Mouse (Mus musculus) cerebellum, postnatal 25 days (tissue): ENCODE data around the gene Rab11fip4.

Experiments used
- DNase-seq, 2 experiments: peaks; one replicate each; pipeline ENCODE4 v3.0.0; 2021; ENCODE audit warnings: mixed read lengths in 2 of 2

Rab11fip4 gene

DNA sequence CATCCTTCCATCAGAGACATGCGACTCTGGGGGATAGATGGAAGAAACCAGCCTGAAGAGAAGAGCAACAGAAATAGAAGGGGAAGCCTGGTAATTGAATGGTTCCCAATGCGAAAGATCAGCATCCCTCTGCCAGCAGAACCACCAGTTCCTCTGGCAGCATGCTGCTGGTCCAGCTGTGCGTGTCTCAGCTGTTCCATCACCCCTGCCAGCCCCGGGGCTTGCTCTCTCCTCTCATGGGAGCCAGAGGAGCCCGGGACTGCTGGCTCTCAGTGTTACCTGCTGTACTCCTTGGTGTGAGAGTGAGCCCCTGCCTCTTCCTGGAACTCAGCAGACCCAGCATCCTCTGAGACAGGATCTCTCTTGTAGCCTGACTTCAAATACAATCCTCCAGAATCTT is 24.9 kb downstream of the Rab11fip4 start:
- DNase-seq: no peak

- peak in 1 of 2 experiments; percentile 28 for DNase-seq
Observed at GRCm38 (mm10) chr11:79617991-79618390, 27.0 kb downstream of the Rab11fip4 start.

DNA sequence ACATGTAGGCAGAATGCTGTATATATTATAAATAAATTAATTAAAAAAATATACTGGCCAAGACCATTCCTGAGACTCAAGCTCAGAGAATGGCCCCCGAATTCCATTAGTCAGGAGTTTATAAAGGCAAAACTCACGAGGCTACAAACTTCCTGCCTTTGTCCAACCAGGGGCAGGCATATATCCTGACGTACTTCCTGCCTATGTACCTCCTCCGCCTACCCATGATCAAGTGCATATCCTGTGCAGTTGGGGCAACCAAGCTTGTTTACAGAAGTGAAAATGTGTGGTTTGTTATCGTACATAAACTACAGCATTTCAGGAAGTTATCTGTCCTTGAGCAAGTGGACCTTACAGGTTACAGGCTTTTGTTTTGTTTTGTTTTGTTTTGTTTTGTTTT is 32.0 kb downstream of the Rab11fip4 start:
- DNase-seq: no peak

- DNase-seq: peak; percentile 88
Observed at GRCm38 (mm10) chr11:79624801-79625302, 33.8 kb downstream of the Rab11fip4 start.

DNA sequence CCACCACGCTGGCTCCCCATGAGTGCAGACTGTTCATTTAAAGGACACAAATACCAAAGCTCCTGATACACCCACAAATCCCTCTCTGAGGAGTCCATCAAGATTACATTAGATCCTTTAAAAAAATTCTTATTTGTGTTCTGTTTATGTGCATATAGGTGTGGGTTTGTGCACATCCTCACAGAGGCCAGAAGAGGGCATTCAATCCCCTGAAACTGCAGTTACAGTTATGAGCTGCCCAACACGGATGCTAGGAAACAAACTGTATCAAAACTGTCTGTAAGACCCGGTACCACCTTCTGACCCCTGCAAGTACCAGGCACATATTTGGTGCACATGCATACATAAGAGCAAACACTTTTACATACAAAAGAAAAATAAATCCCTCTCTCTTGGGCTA is 37.7 kb downstream of the Rab11fip4 start:
- no peak for DNase-seq

GRCm38 (mm10) chr11:79629752-79630374 is 38.9 kb downstream of the Rab11fip4 start:
- DNase-seq: no peak

DNA sequence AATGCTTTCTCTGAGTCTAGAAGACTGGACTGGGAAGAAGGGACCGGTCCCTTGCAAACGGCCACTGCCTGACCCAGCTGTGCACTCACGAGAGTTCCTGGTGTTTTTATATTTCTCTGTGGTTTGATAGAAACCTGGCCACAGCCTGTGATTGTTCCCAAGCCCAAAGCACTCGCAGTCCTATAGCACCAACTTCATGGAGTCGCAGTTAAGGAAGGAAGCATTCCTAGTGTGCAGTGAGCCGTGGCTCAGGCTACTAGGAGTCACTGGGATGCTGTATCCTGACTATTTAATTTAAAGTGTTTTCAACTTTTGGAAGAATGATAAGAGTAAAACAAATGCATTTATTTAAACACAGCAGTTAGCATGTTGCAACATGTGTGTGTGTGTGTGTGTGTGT is 39.5 kb downstream of the Rab11fip4 start:
- DNase-seq: no peak

DNA sequence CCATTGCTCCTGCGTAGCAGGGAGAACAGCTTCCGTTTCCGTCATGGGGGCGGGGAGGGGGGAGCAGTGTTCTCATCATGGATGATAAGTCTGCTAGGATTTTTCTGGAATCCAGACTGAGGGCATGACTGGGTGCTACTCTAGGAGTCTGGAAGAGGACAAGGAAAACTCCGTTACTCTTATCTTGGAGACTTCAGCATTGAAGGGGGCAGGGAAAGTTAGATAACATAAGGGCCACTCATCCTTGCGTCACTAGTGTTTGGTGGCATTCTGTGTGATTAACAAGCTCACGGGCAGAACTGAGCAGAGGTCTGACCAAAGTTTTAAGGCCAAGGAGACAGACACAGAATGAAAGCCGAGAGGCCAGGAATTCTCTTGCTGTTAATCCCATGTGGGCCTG is 42.4 kb downstream of the Rab11fip4 start:
- DNase-seq: no peak

GRCm38 (mm10) chr11:79635661-79636449 is 44.8 kb downstream of the Rab11fip4 start:
- no peak for DNase-seq

DNA sequence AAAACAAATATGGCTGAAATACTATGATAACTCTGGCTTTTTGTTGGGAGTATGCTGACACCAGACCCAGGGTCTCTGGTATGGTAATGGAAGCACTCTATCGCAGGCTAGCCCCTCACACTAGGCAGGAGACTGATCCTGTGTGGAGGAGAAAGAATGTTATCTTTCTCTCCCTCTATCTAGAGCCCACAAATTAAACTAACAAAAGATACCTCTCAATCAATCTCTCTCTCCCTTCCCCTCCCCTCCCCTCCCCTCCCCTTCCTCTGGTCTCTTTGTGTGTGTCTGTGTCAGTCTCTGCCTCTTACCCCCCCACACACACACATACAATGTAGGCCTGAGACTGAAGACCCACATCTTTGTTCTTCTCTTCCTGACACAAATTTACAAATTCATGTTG is 45.5 kb downstream of the Rab11fip4 start:
- DNase-seq: no peak

GRCm38 (mm10) chr11:79638691-79639090 is 47.7 kb downstream of the Rab11fip4 start:
- no peak for DNase-seq

DNA sequence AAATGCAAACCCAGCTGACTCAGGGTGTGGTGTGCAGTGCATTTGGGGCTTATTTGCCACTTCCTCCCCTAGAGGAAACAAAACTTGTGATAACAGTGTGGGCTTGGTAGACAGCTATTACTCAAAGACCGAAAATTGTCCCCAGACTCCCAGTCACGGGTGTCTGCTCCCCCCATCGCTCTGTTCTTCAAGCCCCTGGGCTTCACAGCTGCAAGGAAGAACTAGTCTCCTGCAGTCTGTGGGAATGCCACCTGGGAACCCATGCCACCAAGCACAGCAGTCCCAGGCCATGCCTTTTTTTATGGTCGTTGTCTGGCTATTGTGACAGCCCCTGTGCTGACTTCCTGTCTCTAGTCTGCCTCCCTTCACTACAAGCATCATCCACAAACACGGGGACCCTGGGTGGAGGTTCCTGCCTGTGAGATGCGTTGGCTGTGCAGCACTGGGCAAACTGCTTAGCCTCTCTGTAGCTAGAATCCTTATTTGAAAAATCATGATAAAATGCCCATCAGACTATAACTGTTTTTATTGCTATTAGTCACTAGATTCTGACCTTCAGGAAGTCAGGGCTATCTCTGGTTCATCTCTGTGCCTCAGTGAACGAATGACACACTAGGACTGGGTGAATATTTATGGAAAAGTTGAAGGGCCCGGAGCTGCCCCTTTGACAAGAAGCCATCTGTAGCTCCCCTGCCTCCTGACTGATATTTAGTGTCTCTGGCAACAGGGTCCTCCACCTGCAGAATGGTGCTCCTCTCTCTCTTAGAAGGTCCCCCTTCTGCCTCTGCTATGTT is 50.1 kb downstream of the Rab11fip4 start:
- DNase-seq: no peak

DNA sequence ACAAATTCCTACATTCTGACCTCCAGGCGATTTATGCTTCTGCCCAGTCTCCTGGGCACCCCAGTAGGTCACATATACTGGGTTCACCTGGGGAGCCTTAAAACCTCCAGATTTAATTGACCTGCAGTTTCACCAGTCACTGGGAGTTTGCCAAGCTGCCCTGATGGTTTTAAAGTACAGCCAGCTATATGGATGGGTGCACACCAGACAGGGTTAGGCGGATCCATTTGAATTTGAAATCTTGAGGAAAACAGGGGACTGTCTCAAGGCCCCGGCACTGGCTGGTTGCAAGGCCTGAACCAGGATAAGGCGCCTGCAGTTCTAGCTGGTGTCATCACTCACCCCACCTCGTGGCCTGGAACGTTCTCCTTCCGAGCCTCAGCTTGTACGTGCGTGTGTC is 52.7 kb downstream of the Rab11fip4 start:
- no peak for DNase-seq

DNA sequence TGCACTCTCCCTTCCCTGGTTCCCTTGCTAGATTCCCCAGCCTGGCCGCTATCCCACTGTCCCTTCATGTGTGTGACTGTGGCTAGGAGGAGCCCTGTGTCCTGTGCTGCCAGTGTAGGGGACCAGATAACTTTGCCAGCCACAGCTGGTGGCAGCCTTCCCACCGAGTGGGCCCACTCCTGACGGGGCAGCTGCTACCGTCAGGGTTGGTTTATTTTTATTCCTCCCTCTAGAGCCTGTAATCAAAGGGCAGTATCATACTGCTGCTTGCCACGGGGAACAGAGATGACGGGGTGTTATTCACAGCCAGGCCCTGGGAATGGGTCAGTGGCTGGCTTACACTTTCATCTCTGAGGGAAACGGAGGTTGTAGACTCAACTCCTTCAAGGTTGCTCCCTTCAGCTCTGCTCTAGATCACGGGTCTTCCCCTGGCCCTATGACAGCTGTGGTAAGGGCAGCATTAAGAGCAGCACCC is 53.7 kb downstream of the Rab11fip4 start:
- no peak for DNase-seq

DNA sequence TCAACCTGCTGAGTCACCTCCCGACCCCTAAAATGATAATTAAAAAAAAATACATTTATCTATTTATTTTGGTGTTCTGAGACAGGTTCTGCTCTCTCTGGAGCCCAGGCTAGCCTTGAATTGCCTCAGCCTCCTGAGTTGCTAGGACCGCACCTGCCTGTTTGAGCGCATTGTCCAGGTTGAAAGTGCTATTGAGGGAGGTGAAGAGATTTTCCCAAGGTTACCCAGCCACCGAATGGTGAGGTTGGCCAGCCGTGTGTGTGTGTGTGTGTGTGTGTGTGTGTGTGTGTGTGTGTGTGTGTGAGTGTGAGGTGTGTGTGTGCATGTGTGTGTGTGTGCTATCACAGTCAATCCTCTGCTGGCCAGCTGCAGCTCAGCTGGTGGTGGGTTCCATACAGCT is 55.0 kb downstream of the Rab11fip4 start:
- no peak for DNase-seq

GRCm38 (mm10) chr11:79646467-79647070 is 55.6 kb downstream of the Rab11fip4 start:
- no peak for DNase-seq

GRCm38 (mm10) chr11:79647071-79647501 is 56.1 kb downstream of the Rab11fip4 start:
- peak in 1 of 2 experiments; percentile 55 for DNase-seq

- peak; percentile 46 to 49 for DNase-seq
Observed at GRCm38 (mm10) chr11:79650359-79650835, 59.4 kb downstream of the Rab11fip4 start.

- no peak for DNase-seq
Observed at GRCm38 (mm10) chr11:79652257-79652656, 61.2 kb downstream of the Rab11fip4 start.

DNA sequence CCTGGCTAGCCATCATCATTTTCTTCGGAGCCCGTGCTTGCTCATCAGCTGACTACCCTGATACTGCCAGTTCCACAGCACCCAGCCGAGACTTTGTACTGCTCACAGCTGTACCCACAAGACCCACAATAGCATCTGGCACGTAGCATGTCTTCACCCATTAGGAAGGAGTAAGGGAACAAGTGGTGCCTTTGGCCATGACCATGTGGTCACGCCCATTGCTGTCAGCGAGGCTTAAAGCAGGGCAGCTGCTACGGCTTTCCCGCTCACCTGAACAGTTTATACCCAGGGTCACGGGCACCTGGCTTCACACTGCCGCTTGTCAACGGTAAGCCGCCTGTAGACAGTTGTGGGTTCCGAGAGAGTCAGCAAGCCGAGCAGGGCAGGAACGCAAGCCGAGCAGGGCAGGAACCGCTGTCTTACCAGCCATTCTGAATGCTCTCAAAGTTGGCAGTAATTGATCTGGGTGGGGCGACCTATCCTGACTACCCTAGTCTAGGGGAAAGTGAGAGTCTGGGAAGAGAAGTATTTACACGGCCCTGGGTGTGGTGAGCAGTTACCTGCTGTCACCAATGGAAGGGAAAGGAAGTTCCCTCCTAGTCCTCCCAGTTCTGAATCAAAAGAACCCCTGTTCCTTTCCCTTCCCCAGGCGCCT is 62.0 kb downstream of the Rab11fip4 start:
- DNase-seq: no peak

DNA sequence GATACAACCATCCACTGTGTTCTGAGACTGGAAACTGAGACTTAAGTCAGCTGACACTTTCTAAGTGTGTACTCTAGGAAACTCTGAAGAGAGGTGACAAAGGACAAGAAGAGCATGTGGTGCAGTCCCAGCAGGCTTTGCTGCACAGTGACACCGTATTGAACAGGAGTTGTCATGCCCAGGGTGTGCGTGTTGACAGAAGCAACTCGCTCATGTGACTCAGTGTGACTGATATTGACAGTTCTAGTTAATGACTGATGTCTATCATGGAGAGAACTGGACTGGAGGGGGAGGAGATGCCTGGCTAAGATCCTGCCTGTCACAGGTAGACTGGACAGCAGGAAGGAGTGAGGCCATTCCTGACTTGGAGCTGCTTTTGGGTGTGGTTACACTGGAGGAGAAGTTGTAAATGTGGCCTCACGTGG is 63.4 kb downstream of the Rab11fip4 start:
- DNase-seq: no peak

DNA sequence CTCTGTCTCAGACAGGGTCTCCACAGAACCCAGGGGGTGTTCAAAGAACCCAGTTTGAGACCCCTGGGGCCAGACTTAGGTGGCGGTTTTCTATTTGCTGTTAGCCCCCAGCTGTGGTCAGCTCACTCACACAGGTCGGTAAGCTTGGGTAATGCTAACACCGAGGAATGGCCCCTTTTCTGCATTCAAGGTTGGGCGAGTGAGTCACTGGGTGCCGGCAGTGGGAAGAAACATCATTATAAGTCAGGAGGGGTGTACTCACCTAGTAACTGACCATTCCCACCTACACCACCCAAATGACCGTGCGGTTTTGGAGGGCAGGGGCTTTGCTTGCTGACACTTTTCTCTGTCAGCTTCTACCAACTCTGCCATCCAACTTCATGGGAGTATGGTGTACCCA is 64.6 kb downstream of the Rab11fip4 start:
- DNase-seq: no peak
